Mouse (Mus musculus) liver, embryonic 12.5 days (tissue): Measurements from ENCODE around the gene Smoc1. TPM values are rescaled to one million over a fixed set of nuclear protein-coding genes. Genes with fewer than 3 reads are reported as not detected.
A peak's percentile ranks its signal among the peaks of the same experiment; 100 is the strongest.

Source experiments
- ATAC-seq: fragments of 200-750 bp; cut with Nextera tagmentation; 2 replicates; pipeline ENCODE4 v1.8.0; 2017; ENCODE audit warnings: moderate number of reproducible peaks, mild to moderate bottlenecking, moderate library complexity
- H3K27ac ChIP-seq: fragments of 300-500 bp; sonication (generic); 2 replicates; pipeline ENCODE4 v1.5.1; 2016; ENCODE audit warnings: mild to moderate bottlenecking
- H3K27me3 ChIP-seq: fragments of 300-500 bp; sonication (generic); replicated peaks from 2 replicates; pipeline ENCODE4 v1.6.1; 2016; ENCODE audit warnings: mild to moderate bottlenecking, moderate library complexity
- H3K36me3 ChIP-seq: fragments of 300-500 bp; sonication (generic); 2 replicates; pipeline ENCODE4 v1.6.1; 2016; ENCODE audit warnings: mild to moderate bottlenecking, moderate library complexity
- H3K4me1 ChIP-seq: fragments of 300-500 bp; sonication (generic); 2 replicates; pipeline ENCODE4 v1.6.1; 2016
- H3K4me2 ChIP-seq: fragments of 300-500 bp; sonication (generic); 2 replicates; pipeline ENCODE4 v1.6.1; 2016; ENCODE audit warnings: mild to moderate bottlenecking, moderate library complexity
- H3K4me3 ChIP-seq: fragments of 300-500 bp; sonication (generic); 2 replicates; pipeline ENCODE4 v1.5.1; 2016; ENCODE audit warnings: mild to moderate bottlenecking, moderate library complexity
- H3K9ac ChIP-seq: fragments of 300-500 bp; sonication (generic); 2 replicates; pipeline ENCODE4 v1.6.1; 2016; ENCODE audit warnings: mild to moderate bottlenecking, moderate library complexity
- H3K9me3 ChIP-seq: fragments of 300-500 bp; sonication (generic); replicated peaks from 2 replicates; pipeline ENCODE4 v1.6.1; 2016; ENCODE audit warnings: mild to moderate bottlenecking, moderate library complexity
- WGBS: fragments of 180-500 bp; shearing (Covaris S2); methylation state at CpG from one replicate; pipeline ENCODE4 v1.1.7; 2016; ENCODE audit not compliant: insufficient replicate concordance; 5-methylcytosine and 5-hydroxymethylcytosine counted together
- polyA plus RNA-seq: library from polyadenylated mRNA; unstranded; fragments of >200 nt; fragmentation: Nextera tagmentation; extraction: Ambion mirVana; gene quantifications from 2 replicates; pipeline ENCODE4 v1.2.1, GENCODE M21; 2016

Smoc1 gene
- polyA plus RNA-seq, 1 experiment from 2014 or later, result 7.9 TPM

GRCm38 (mm10) chr12:81092641-81093040 is 66.0 kb downstream of the Smoc1 start:
- WGBS, result 60% methylated on average over 3 of the region's 3 CpGs
- Histone ChIP-seq H3K4me2 (no peak overlapping the region), H3K9ac (no peak overlapping the region), H3K27me3 (no peaks in the 10 kb centered on the region), H3K36me3 (no peaks in the 10 kb centered on the region), H3K9me3 (no peaks in the 10 kb centered on the region), H3K4me1 (no peaks in the 10 kb centered on the region), H3K4me3 (no peak overlapping the region), H3K27ac (no peak overlapping the region)
- ATAC-seq, result no peak

GRCm38 (mm10) chr12:81093211-81093610 is 66.6 kb downstream of the Smoc1 start:
- 60% methylated on average over 7 of the region's 7 CpGs for WGBS

GRCm38 (mm10) chr12:81094766-81095405 is 68.3 kb downstream of the Smoc1 start:
- ATAC-seq, result peak; percentile 83
- Histone ChIP-seq H3K4me2 (no peak overlapping the region), H3K9me3 (no peaks in the 10 kb centered on the region), H3K27ac (no peak overlapping the region), H3K4me1 (no peaks in the 10 kb centered on the region), H3K4me3 (no peak overlapping the region), H3K9ac (no peak overlapping the region), H3K27me3 (no peaks in the 10 kb centered on the region), H3K36me3 (no peaks in the 10 kb centered on the region)
- WGBS, result 46% methylated on average over 11 of the region's 11 CpGs

More at GRCm38 (mm10) chr12:81093211-81093610, 66.6 kb downstream of the Smoc1 start:
- Histone ChIP-seq H3K4me3 (no peak overlapping the region), H3K36me3 (no peaks in the 10 kb centered on the region), H3K27ac (no peak overlapping the region), H3K27me3 (no peaks in the 10 kb centered on the region), H3K9me3 (no peaks in the 10 kb centered on the region), H3K4me2 (no peak overlapping the region), H3K4me1 (no peaks in the 10 kb centered on the region), H3K9ac (no peak overlapping the region)
- no peak for ATAC-seq

DNA sequence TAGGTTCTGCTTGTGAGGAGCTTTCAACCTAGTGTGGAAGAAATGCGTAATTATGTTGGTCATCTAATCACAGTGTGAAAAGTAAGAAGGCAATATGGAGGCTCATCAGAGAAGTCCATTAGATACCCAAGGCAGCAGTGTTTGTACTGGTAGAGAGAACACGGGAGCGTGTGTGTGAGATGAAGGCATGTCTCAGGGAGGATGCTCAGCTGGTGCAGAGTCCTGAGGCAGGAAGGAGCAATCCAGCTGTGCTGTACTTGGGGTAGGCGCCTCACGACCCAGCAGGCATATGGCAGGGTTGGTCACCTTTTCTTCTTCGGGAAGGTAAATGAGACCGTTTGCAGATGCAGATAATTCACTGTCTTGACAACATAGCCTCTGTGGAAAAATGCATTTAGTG is 70.7 kb downstream of the Smoc1 start:
- 67% methylated on average over 7 of the region's 7 CpGs for WGBS
- no peaks in the 10 kb centered on the region for H3K27me3 ChIP-seq
- no peak overlapping the region for H3K4me3 ChIP-seq
- no peaks in the 10 kb centered on the region for H3K36me3 ChIP-seq
- no peak overlapping the region for H3K27ac ChIP-seq
- no peaks in the 10 kb centered on the region for H3K9me3 ChIP-seq
- no peak overlapping the region for H3K9ac ChIP-seq
- H3K4me2 ChIP-seq, result no peak overlapping the region
- H3K4me1 ChIP-seq, result no peaks in the 10 kb centered on the region
- ATAC-seq, result no peak

DNA sequence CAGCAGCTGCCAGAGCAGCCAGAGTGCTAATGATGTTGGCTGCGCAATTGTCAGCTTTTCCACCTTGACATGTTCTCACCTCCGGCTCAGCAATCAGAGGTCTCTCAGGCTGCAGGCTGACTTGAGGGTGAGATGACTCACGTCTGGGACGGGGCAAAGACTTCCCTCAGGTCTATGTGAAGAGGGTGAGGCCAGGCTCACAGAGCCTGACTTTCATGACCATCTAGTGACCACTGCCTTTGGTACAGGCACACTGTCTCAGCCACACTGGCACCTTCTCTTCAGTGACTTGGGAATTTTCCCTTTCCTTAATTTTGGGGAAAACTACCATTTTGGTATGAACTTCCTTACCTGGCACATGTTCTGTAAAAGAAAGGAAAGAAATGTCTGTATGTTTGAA is 71.1 kb downstream of the Smoc1 start:
- H3K36me3 ChIP-seq, result no peaks in the 10 kb centered on the region
- WGBS, result 50% methylated on average over 4 of the region's 4 CpGs
- no peak overlapping the region for H3K27ac ChIP-seq
- H3K9me3 ChIP-seq, result no peaks in the 10 kb centered on the region
- no peaks in the 10 kb centered on the region for H3K4me1 ChIP-seq
- no peak overlapping the region for H3K9ac ChIP-seq
- H3K4me3 ChIP-seq, result no peak overlapping the region
- ATAC-seq, result no peak
- H3K27me3 ChIP-seq, result no peaks in the 10 kb centered on the region
- H3K4me2 ChIP-seq, result no peak overlapping the region

DNA sequence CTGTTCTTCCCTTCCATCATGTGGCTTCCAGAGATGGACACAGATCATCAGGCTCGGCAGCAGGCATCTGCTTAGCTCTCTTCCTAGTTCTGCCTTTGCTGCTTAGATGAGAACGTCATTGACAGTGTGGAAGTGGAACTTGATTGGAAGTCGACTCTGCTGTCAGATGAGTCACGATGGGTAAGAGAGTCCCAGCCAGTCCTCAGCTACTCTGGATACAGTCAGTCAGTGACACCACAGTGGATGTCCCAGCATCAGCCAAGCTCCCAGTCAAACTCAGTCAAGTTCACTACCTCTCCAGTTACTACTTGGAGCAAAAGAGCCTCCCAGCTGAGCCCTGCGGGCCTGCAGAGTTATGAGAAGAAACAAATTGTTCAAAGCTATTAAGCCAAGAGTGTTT is 72.6 kb downstream of the Smoc1 start:
- H3K9me3 ChIP-seq, result no peaks in the 10 kb centered on the region
- H3K4me3 ChIP-seq, result no peak overlapping the region
- ATAC-seq, result no peak
- no peaks in the 10 kb centered on the region for H3K27me3 ChIP-seq
- H3K27ac ChIP-seq, result no peak overlapping the region
- no peak overlapping the region for H3K9ac ChIP-seq
- H3K4me2 ChIP-seq, result no peak overlapping the region
- WGBS, result 49% methylated on average over 5 of the region's 5 CpGs
- no peaks in the 10 kb centered on the region for H3K4me1 ChIP-seq
- no peaks in the 10 kb centered on the region for H3K36me3 ChIP-seq

GRCm38 (mm10) chr12:81101691-81102090 is 75.1 kb downstream of the Smoc1 start:
- Histone ChIP-seq H3K9ac (no peak overlapping the region), H3K9me3 (no peaks in the 10 kb centered on the region), H3K4me2 (no peak overlapping the region), H3K27ac (no peak overlapping the region), H3K27me3 (no peaks in the 10 kb centered on the region), H3K4me1 (no peaks in the 10 kb centered on the region), H3K4me3 (no peak overlapping the region), H3K36me3 (no peaks in the 10 kb centered on the region)
- no peak for ATAC-seq
- WGBS, result 71% methylated on average over 7 of the region's 7 CpGs

DNA sequence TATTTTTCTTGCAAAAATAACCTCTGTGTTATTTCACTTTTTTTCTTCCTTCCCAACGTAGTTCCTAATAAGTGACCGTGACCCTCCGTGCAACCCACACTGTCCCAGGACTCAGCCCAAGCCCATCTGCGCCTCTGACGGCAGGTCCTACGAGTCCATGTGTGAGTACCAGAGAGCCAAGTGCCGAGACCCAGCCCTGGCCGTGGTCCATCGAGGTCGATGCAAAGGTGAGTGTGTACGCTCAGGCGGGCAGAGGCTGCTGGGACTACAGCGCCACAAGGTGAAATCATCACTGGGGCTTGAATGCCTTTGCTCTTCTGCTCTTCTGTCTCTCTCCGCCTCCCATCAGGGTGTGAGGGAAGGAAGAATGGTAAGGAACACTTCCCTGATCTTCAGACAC is 77.9 kb downstream of the Smoc1 start:
- Histone ChIP-seq H3K9me3 (no peaks in the 10 kb centered on the region), H3K27me3 (no peaks in the 10 kb centered on the region), H3K4me1 (0 out of 2 replicates have a peak, but pooled peaks cover 9% of the 10 kb centered on the region), H3K4me3 (no peak overlapping the region), H3K9ac (no peak overlapping the region), H3K4me2 (no peak overlapping the region), H3K36me3 (no peaks in the 10 kb centered on the region), H3K27ac (no peak overlapping the region)
- 79% methylated on average over 14 of the region's 14 CpGs for WGBS
- ATAC-seq, result no peak

DNA sequence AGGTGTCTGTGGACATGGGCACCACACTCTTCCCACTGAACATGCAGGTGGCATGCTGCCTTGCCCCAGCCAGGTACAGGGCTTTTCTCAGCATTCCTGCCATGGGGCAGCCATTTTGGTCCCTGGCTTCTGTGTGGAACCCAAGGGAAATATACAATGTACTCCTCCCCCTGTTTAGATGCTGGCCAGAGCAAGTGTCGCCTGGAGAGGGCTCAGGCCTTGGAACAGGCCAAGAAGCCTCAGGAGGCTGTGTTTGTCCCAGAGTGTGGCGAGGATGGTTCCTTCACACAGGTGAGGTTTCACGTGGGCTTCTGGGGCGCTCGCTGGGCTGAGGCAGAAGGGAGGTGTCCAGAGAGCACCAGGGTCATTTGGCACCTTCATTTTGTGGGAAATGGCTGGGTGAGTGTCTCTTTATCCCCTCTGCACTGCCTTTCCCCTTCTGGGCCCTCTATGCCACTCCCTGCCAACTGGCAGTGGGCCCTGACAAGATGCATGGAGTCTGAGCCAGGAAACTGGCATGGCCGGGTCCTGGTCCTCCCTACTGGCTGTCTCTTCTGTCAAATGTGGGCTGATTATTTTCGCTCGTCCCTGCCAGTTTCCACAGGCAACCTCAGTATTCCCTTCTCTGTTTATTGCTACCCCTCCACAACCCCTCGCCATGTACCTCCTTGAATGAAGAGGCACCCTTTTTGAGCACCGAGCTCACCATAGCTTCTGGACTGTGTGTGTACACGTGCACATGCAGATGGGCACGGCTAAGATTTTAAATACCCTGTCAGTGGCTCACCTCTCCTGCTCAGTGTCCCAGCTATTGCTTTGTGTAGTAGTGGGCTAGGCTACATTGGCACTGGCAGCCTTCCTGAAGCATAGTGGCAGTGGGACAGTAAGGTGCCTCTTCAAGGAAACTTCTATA is 79.4 kb downstream of the Smoc1 start:
- no peak for ATAC-seq
- H3K4me1 ChIP-seq, result 0 out of 2 replicates have a peak, but pooled peaks cover 9% of the 10 kb centered on the region
- WGBS, result 70% methylated on average over 12 of the region's 12 CpGs

GRCm38 (mm10) chr12:81107278-81108100 is 80.9 kb downstream of the Smoc1 start:
- H3K4me3 ChIP-seq, result no peak overlapping the region
- ATAC-seq, result no peak; the same call in 1 of the 2 replicates
- 67% methylated on average over 14 of the region's 14 CpGs for WGBS
- H3K27me3 ChIP-seq, result no peaks in the 10 kb centered on the region
- no peak overlapping the region for H3K9ac ChIP-seq
- no peak overlapping the region for H3K27ac ChIP-seq
- no peak overlapping the region for H3K4me2 ChIP-seq
- H3K9me3 ChIP-seq, result no peaks in the 10 kb centered on the region
- H3K4me1 ChIP-seq, result 0 out of 2 replicates have a peak, but pooled peaks cover 9% of the 10 kb centered on the region
- H3K36me3 ChIP-seq, result no peaks in the 10 kb centered on the region

More for the DNA sequence above, 79.4 kb downstream of the Smoc1 start:
- H3K4me2 ChIP-seq, result no peak overlapping the region
- H3K9ac ChIP-seq, result no peak overlapping the region
- no peaks in the 10 kb centered on the region for H3K27me3 ChIP-seq
- no peaks in the 10 kb centered on the region for H3K36me3 ChIP-seq
- no peaks in the 10 kb centered on the region for H3K9me3 ChIP-seq
- no peak overlapping the region for H3K27ac ChIP-seq
- no peak overlapping the region for H3K4me3 ChIP-seq

- Histone ChIP-seq H3K9ac (no peak overlapping the region), H3K27me3 (no peaks in the 10 kb centered on the region), H3K4me2 (no peak overlapping the region), H3K36me3 (no peaks in the 10 kb centered on the region), H3K4me1 (0 out of 2 replicates have a peak, but pooled peaks cover 9% of the 10 kb centered on the region), H3K9me3 (no peaks in the 10 kb centered on the region), H3K27ac (peak overlapping the region; percentile 40; the same call in 1 of the 2 replicates), H3K4me3 (no peak overlapping the region)
- WGBS, result 53% methylated on average over 7 of the region's 7 CpGs
- peak; percentile 49; the same call in 1 of the 2 replicates for ATAC-seq
Measured at GRCm38 (mm10) chr12:81108600-81109011, 82.0 kb downstream of the Smoc1 start.
